Mouse (Mus musculus) embryonic facial prominence, embryonic 10.5 days (tissue): Measurements from ENCODE around the gene Mapkapk3. TPM values are rescaled to one million over a fixed set of nuclear protein-coding genes. Genes with fewer than 3 reads are reported as not detected.

ENCODE experiments used
- DNase-seq: peaks from one replicate; pipeline ENCODE4 v3.0.0-alpha.2; 2017; ENCODE audit warnings: low spot score
- H3K27ac ChIP-seq: fragments of 300-500 bp; sonication (generic); replicated peaks from 2 replicates; pipeline ENCODE4 v1.5.1; 2016; ENCODE audit warnings: mild to moderate bottlenecking
- H3K27me3 ChIP-seq: fragments of 300-500 bp; sonication (generic); replicated peaks from 2 replicates; pipeline ENCODE4 v1.6.1; 2016; ENCODE audit warnings: low read depth, mild to moderate bottlenecking; ENCODE audit not compliant: poor library complexity, severe bottlenecking
- H3K36me3 ChIP-seq: fragments of 300-500 bp; sonication (generic); replicated peaks from 2 replicates; pipeline ENCODE4 v1.6.1; 2016; ENCODE audit warnings: mild to moderate bottlenecking, moderate library complexity
- H3K4me1 ChIP-seq: fragments of 300-500 bp; sonication (generic); 2 replicates; pipeline ENCODE4 v1.6.1; 2016
- H3K4me3 ChIP-seq: fragments of 300-500 bp; sonication (generic); 2 replicates; pipeline ENCODE4 v1.5.1; 2016; ENCODE audit warnings: mild to moderate bottlenecking, moderate library complexity
- H3K9me3 ChIP-seq: fragments of 300-500 bp; sonication (generic); 2 replicates; pipeline ENCODE4 v1.6.1; 2016; ENCODE audit warnings: mild to moderate bottlenecking
- WGBS: fragments of 180-500 bp; shearing (Covaris S2); methylation state at CpG from one replicate; pipeline ENCODE4 v1.1.7; 2016; 5-methylcytosine and 5-hydroxymethylcytosine counted together
- polyA plus RNA-seq: library from polyadenylated mRNA; unstranded; fragments of >200 nt; fragmentation: Nextera tagmentation; extraction: Ambion mirVana; gene quantifications from 2 replicates; pipeline ENCODE4 v1.2.1, GENCODE M21; 2016

Gene Mapkapk3
- polyA plus RNA-seq, 1 experiment from 2014 or later = 4.9 TPM

- WGBS = under 1% methylated on average over 31 of the region's 31 CpGs
- DNase-seq = peak; percentile 91
- peaks cover 15% of the 10 kb centered on the region for H3K36me3 ChIP-seq
- peak overlapping the region; percentile 68 for H3K4me3 ChIP-seq
- peak overlapping the region; percentile 84 for H3K27ac ChIP-seq
- peaks cover 33% of the 10 kb centered on the region for H3K27me3 ChIP-seq
- H3K4me1 ChIP-seq = peaks cover 35% of the 10 kb centered on the region
- H3K9me3 ChIP-seq = no peaks in the 10 kb centered on the region
These were observed 6.9 kb upstream of the Mapkapk3 start for GRCm38 (mm10) chr9:107296501-107296965.

GRCm38 (mm10) chr9:107296041-107296440, 6.4 kb upstream of the Mapkapk3 start:
- H3K9me3 ChIP-seq = no peaks in the 10 kb centered on the region
- no peak for DNase-seq
- H3K27ac ChIP-seq = peak overlapping the region; percentile 84
- H3K4me1 ChIP-seq = peaks cover 35% of the 10 kb centered on the region
- H3K36me3 ChIP-seq = peaks cover 10% of the 10 kb centered on the region
- 7% methylated on average over 14 of the region's 14 CpGs for WGBS
- H3K27me3 ChIP-seq = peaks cover 33% of the 10 kb centered on the region
- H3K4me3 ChIP-seq = peak overlapping the region; percentile 68

- Histone ChIP-seq H3K27me3 (peaks cover 33% of the 10 kb centered on the region), H3K4me1 (peaks cover 35% of the 10 kb centered on the region), H3K9me3 (no peaks in the 10 kb centered on the region), H3K27ac (peak within 1 kb of the TSS; percentile 84), H3K36me3 (peaks cover 8% of the 10 kb centered on the region), H3K4me3 (peak within 1 kb of the TSS; percentile 68)
- DNase-seq = no peak
These were observed 6.2 kb upstream of the Mapkapk3 start, which contains the start of gene Cish for GRCm38 (mm10) chr9:107296016-107296040. Cish (plus strand) TSS chr9:107296026.

- Histone ChIP-seq H3K27ac (peak overlapping the region; percentile 3; the same call in 1 of the 2 replicates), H3K36me3 (peaks cover 5% of the 10 kb centered on the region), H3K4me3 (peak overlapping the region; percentile 68), H3K9me3 (no peaks in the 10 kb centered on the region), H3K27me3 (peaks cover 33% of the 10 kb centered on the region), H3K4me1 (peaks cover 35% of the 10 kb centered on the region)
- 70% methylated on average over 4 of the region's 4 CpGs for WGBS
- DNase-seq = no peak
These were observed 5.9 kb upstream of the Mapkapk3 start for GRCm38 (mm10) chr9:107295616-107296015.

- H3K4me3 ChIP-seq = no peak overlapping the region
- DNase-seq = peak; percentile 80
- no peaks in the 10 kb centered on the region for H3K9me3 ChIP-seq
- no peaks in the 10 kb centered on the region for H3K36me3 ChIP-seq
- WGBS = 7% methylated on average over 6 of the region's 6 CpGs
- H3K27ac ChIP-seq = no peak overlapping the region
- H3K27me3 ChIP-seq = peaks cover 39% of the 10 kb centered on the region
- peaks cover 46% of the 10 kb centered on the region for H3K4me1 ChIP-seq
These were observed 4.6 kb upstream of the Mapkapk3 start for GRCm38 (mm10) chr9:107294249-107294648.

- peak; percentile 83 for DNase-seq
- Histone ChIP-seq H3K4me1 (peaks cover 37% of the 10 kb centered on the region), H3K36me3 (no peaks in the 10 kb centered on the region), H3K4me3 (no peak overlapping the region), H3K27me3 (peaks cover 39% of the 10 kb centered on the region), H3K27ac (no peak overlapping the region), H3K9me3 (no peaks in the 10 kb centered on the region)
- WGBS = 28% methylated on average over 10 of the region's 10 CpGs
These were observed 1.2 kb upstream of the Mapkapk3 start for GRCm38 (mm10) chr9:107290897-107291296.

- H3K27ac ChIP-seq = no peak overlapping the region
These were observed 966 bp downstream of the Mapkapk3 start for GRCm38 (mm10) chr9:107288711-107289110.

GRCm38 (mm10) chr9:107288105-107288650, 1.5 kb downstream of the Mapkapk3 start:
- no peaks in the 10 kb centered on the region for H3K9me3 ChIP-seq
- H3K27me3 ChIP-seq = peaks cover 29% of the 10 kb centered on the region
- no peak for DNase-seq
- H3K4me1 ChIP-seq = peaks cover 38% of the 10 kb centered on the region
- no peaks in the 10 kb centered on the region for H3K36me3 ChIP-seq
- 89% methylated on average over 14 of the region's 14 CpGs for WGBS
- H3K27ac ChIP-seq = no peak overlapping the region
- H3K4me3 ChIP-seq = 0 out of 2 replicates have a peak overlapping the region, but pooled peaks have one; percentile 65

More at GRCm38 (mm10) chr9:107288711-107289110, 966 bp downstream of the Mapkapk3 start:
- peaks cover 29% of the 10 kb centered on the region for H3K27me3 ChIP-seq
- WGBS = 23% methylated on average over 8 of the region's 8 CpGs
- H3K36me3 ChIP-seq = no peaks in the 10 kb centered on the region
- H3K4me1 ChIP-seq = peaks cover 38% of the 10 kb centered on the region
- no peaks in the 10 kb centered on the region for H3K9me3 ChIP-seq
- H3K4me3 ChIP-seq = peak overlapping the region; percentile 65
- DNase-seq = no peak

GRCm38 (mm10) chr9:107287294-107287693, 2.4 kb downstream of the Mapkapk3 start:
- Histone ChIP-seq H3K9me3 (no peaks in the 10 kb centered on the region), H3K27me3 (peaks cover 21% of the 10 kb centered on the region), H3K4me3 (no peak overlapping the region), H3K36me3 (no peaks in the 10 kb centered on the region), H3K27ac (no peak overlapping the region), H3K4me1 (peaks cover 38% of the 10 kb centered on the region)
- 71% methylated on average over 2 of the region's 2 CpGs for WGBS
- no peak for DNase-seq

GRCm38 (mm10) chr9:107285009-107285408, 4.7 kb downstream of the Mapkapk3 start:
- 24% methylated on average over 3 of the region's 3 CpGs for WGBS
- no peak overlapping the region for H3K27ac ChIP-seq

GRCm38 (mm10) chr9:107282951-107283350, 6.7 kb downstream of the Mapkapk3 start:
- Histone ChIP-seq H3K4me3 (no peak overlapping the region), H3K27ac (no peak overlapping the region), H3K27me3 (peaks cover 1% of the 10 kb centered on the region), H3K9me3 (no peaks in the 10 kb centered on the region), H3K36me3 (no peaks in the 10 kb centered on the region), H3K4me1 (peaks cover 53% of the 10 kb centered on the region)
- WGBS = 85% methylated on average over 9 of the region's 9 CpGs
- DNase-seq = no peak

More at GRCm38 (mm10) chr9:107285009-107285408, 4.7 kb downstream of the Mapkapk3 start:
- Histone ChIP-seq H3K4me3 (no peak overlapping the region), H3K9me3 (no peaks in the 10 kb centered on the region), H3K36me3 (no peaks in the 10 kb centered on the region), H3K4me1 (peaks cover 44% of the 10 kb centered on the region), H3K27me3 (peaks cover 16% of the 10 kb centered on the region)
- no peak for DNase-seq

- 90% methylated on average over 5 of the region's 5 CpGs for WGBS
- H3K4me1 ChIP-seq = peaks cover 43% of the 10 kb centered on the region
- no peak for DNase-seq
These were observed 8.3 kb downstream of the Mapkapk3 start for GRCm38 (mm10) chr9:107281241-107281987.

GRCm38 (mm10) chr9:107280322-107281027, 9.2 kb downstream of the Mapkapk3 start:
- no peaks in the 10 kb centered on the region for H3K9me3 ChIP-seq
- H3K4me1 ChIP-seq = peaks cover 38% of the 10 kb centered on the region
- DNase-seq = no peak
- H3K36me3 ChIP-seq = no peaks in the 10 kb centered on the region
- H3K27me3 ChIP-seq = no peaks in the 10 kb centered on the region
- peak overlapping the region; percentile 42 for H3K4me3 ChIP-seq
- WGBS = 53% methylated on average over 13 of the region's 13 CpGs
- H3K27ac ChIP-seq = peak overlapping the region; percentile 82

More at GRCm38 (mm10) chr9:107281241-107281987, 8.3 kb downstream of the Mapkapk3 start:
- H3K9me3 ChIP-seq = no peaks in the 10 kb centered on the region
- H3K27ac ChIP-seq = no peak overlapping the region
- no peak overlapping the region for H3K4me3 ChIP-seq
- no peaks in the 10 kb centered on the region for H3K27me3 ChIP-seq
- H3K36me3 ChIP-seq = no peaks in the 10 kb centered on the region
